Mouse (Mus musculus) embryo, embryonic 9.5 days (tissue): Measurements from ENCODE around the gene Clec2g.
"Not testable (repeated sequence)": the region's sequence is repeated elsewhere in the genome, so short reads cannot be mapped to it uniquely, and the experiment has no call there.

Source experiments
- DNase-seq: peaks from one replicate; pipeline ENCODE4 v3.0.0-alpha.2; 2017; ENCODE audit errors: extremely low spot score

Clec2g gene

GRCm38 (mm10) chr6:128934081-128934480 lies at the start of gene Clec2g:
Gene Clec2g (plus strand): TSS chr6:128934381.
- not testable (repeated sequence) for DNase-seq

GRCm38 (mm10) chr6:128887091-128887790 lies 46.9 kb upstream of the Clec2g start, which contains the start of gene Clec2i:
Gene Clec2i (plus strand): TSS chr6:128887588.
- not testable (repeated sequence) for DNase-seq

DNA sequence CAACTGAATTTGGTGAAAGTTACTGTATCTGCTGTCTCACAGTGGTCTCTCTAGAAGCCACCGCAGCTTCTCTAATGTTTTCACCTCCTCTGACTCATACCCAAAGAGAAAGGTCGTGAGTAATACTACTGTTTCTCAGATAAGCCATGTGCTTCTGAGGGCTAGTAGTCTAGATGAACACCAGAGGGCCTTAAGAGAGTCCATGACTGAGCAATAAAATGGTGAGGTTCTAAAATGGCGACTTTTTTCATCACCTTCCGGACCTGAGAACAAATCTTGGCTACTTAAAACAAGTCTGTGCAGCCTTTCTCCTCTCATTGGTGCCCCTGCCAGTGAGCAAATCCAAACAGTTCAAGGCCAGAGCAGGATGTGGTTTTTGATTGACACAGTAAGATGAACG lies 45.3 kb upstream of the Clec2g start:
- no peak for DNase-seq

GRCm38 (mm10) chr6:128890948-128891355 lies 43.2 kb upstream of the Clec2g start, which contains the start of gene BC035044:
Gene BC035044 (minus strand): TSS chr6:128891126.
- no peak for DNase-seq

GRCm38 (mm10) chr6:128895404-128896001 lies 38.7 kb upstream of the Clec2g start:
- no peak for DNase-seq

DNA sequence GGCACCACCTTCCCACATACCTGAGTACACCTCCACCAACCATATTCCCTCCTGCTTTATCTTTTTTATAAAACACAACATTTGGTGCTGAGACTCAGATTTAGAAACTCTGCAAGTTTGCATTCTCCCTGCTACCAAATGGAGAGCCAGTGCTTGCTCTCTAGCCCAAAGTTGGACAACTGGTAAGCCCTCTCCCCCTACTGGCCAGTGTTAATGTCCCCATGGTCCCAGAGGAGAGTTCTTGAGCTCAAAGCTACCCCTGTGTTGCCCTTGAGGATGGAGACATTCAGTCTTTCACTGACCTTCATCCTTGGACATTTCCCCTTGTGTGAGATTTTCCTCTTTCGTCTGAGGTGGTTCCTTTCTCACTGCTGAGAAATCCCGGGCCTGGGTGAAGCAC lies 34.1 kb upstream of the Clec2g start:
- no peak for DNase-seq

GRCm38 (mm10) chr6:128900796-128901552 lies 33.2 kb upstream of the Clec2g start:
- DNase-seq = not testable (repeated sequence)

- no peak for DNase-seq
These were observed 20.5 kb upstream of the Clec2g start for GRCm38 (mm10) chr6:128913598-128914254.

DNA sequence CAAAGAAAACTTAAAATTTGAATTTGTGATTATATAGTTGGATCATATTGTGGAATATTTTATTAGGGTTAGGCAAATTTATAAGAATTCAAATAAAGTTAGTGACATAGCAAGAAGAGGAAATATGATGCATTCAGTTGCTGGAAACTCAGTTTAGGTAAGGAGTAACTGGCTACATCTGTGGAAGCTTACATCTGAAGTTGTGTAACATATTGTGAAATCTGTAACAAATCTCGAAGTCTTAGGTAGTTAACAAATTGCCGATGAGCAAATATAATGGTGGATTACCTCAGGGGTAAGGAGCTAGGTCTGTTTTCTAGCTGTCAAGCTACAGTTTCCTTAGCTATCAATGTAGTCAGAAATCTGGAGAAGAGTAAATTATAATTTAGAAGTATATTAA lies 16.9 kb upstream of the Clec2g start:
- DNase-seq = no peak

- DNase-seq = peak; percentile 3
These were observed 1.1 kb upstream of the Clec2g start for GRCm38 (mm10) chr6:128933050-128933449.

GRCm38 (mm10) chr6:128935889-128936665 lies 1.9 kb downstream of the Clec2g start:
- not testable (repeated sequence) for DNase-seq

GRCm38 (mm10) chr6:128941646-128942421 lies 7.7 kb downstream of the Clec2g start:
- DNase-seq = no peak

DNA sequence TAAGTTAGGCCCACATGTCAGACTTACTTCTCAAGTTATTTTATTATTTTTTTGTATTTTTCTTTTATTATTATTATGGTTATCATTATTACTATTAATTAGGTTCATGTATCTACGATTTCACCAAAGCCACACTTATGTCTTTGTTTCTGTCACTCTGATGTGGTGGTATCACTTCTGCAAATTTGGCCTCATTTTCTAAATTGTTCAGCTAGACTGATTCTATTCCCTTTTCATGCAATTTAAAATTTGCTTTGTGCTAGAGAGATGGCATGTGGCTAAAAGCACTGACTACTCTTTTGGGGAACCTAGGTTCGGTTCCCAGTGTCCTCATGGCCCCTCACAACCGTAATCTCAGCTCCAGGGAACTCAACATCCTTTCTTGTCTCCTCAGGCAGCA lies 11.4 kb downstream of the Clec2g start:
- no peak for DNase-seq

DNA sequence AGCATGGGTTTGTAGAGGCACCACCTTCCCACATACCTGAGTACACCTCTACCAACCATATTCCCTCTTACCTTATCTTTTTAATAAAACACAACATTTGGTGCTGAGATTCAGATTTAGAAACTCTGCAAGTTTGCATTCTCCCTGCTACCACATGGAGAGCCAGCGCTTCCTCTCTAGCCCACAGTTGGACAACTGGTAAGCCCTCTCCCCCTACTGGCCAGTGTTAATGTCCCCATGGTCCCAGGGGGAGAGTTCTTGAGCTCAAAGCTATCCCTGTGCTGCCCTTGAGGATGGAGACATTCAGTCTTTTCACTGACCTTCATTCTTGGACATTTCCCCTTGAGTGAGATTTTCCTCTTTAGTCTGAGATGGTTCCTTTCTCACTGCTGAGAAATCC lies 26.9 kb downstream of the Clec2g start:
- DNase-seq = no peak

- not testable (repeated sequence) for DNase-seq
These were observed 27.9 kb downstream of the Clec2g start for GRCm38 (mm10) chr6:128962108-128962507.

GRCm38 (mm10) chr6:128964519-128964918 lies 30.3 kb downstream of the Clec2g start:
- DNase-seq = no peak

GRCm38 (mm10) chr6:128968463-128968862 lies 34.3 kb downstream of the Clec2g start:
- DNase-seq = no peak

DNA sequence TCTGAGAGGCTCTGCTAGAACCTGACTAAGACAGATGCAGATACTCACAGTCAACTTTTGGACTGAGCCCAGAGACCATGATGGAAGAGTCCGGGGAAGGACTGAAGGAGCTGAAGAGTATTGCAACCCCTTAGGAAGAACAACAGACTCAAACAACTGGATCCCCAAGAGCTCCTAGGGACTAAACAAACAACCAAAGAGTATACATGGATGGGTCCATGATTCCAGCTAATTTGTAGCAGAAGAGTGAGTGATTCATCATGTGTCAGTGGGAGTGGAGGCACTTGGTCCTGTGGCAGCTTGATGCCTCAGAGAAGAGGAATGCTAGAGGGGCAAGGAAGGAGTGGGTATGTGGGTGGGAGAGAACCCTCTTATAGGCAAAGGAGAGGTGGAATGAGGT lies 35.6 kb downstream of the Clec2g start:
- no peak for DNase-seq

DNA sequence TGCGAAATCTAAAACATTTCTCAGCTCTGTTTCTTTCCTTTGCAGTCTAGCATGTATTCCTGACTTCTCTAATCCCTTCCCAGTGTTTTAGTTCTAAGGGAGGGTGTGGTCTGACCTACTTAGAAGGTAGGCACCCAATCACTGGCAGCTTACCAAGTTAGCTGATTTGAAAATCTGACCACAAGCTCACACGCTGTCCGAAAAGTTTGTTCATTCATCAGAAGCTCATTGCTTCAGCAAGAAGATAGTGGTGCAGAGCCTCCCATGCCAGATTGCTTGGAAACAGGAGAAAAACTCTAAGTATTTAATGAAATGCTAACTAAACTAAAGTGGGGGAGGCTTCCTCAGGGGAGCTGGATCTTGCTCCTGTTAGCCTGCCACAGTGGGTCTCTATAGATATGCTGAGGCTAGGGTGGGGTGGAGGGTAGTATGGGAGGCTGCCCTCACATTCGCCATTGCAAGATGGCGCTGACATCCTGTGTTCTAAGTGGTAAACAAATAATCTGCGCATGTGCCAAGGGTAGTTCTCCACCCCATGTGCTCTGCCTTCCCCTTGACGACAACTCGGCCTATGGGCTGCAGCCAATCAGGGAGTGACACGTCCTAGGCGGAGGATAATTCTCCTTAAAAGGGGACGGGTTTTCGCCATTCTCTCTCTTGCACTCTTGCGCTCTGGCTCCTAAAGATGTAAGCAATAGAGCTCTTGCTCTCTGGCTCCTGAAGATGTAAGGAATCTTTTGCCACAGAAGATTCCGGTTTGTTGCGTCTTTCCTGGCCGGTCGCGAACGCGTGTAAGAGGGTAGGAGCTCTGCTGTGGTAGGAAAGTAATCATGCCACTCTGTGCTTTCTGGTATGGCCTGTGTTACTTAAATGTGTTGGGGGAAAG lies 36.6 kb downstream of the Clec2g start:
- DNase-seq = not testable (repeated sequence)
